Mouse (Mus musculus): ENCODE results near the gene Acot6. TPM values are rescaled to one million over a fixed set of nuclear protein-coding genes. Genes with fewer than 3 reads are reported as not detected.

The Acot6 gene
- total RNA-seq, 2 experiments from 2014 or later: 2.4 to 2.6 TPM

GRCm38 (mm10) chr12:84147954-84148621 is 47.6 kb downstream of the Acot6 start, which contains the start of gene Pnma1:
TSS of gene Pnma1 (minus strand) at chr12:84148489.
- DNase-seq: peak; percentile 71
- intact Hi-C loops (cut with DNase I; ENCODE audit: low total_unique reads): no loop called here

DNA sequence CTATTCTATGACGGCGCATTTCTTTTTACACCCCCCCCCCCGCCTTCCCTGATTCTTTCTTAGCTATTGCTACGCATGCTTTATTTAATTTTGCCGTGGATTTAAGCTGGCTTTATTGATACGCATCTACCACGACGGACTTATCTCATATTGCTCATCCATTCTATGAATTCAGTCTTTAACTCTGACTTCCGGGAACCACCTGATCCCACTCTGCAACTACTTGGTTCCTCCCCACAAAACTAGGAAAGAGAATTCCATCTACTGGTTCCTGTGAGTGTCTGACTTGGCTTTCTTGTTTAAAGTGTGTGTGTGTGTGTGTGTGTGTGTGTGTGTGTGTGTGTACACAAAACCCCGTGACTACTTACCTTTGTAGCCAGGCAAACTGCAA is 48.2 kb downstream of the Acot6 start:
- intact Hi-C loops (cut with DNase I; ENCODE audit: low total_unique reads): no loop called here
- DNase-seq: no peak

- DNase-seq: no peak
- intact Hi-C loops (cut with DNase I; ENCODE audit: low total_unique reads): no loop called here
These were observed 49.5 kb downstream of the Acot6 start for GRCm38 (mm10) chr12:84149971-84150370.

- no peak for DNase-seq
These were observed 50.5 kb downstream of the Acot6 start for GRCm38 (mm10) chr12:84150976-84151375.

GRCm38 (mm10) chr12:84151911-84152310 is 51.5 kb downstream of the Acot6 start:
- DNase-seq: no peak
- intact Hi-C loops (cut with DNase I; ENCODE audit: low total_unique reads): no loop called here

More at GRCm38 (mm10) chr12:84150976-84151375, 50.5 kb downstream of the Acot6 start:
- intact Hi-C loops (cut with DNase I; ENCODE audit: low total_unique reads): no loop called here

GRCm38 (mm10) chr12:84152352-84153190 is 52.1 kb downstream of the Acot6 start:
- DNase-seq: no peak
- intact Hi-C loops (cut with DNase I; ENCODE audit: low total_unique reads): no loop called here

- intact Hi-C loops (cut with DNase I; ENCODE audit: low total_unique reads): no loop called here
These were observed 53.0 kb downstream of the Acot6 start for GRCm38 (mm10) chr12:84153414-84153813.

DNA sequence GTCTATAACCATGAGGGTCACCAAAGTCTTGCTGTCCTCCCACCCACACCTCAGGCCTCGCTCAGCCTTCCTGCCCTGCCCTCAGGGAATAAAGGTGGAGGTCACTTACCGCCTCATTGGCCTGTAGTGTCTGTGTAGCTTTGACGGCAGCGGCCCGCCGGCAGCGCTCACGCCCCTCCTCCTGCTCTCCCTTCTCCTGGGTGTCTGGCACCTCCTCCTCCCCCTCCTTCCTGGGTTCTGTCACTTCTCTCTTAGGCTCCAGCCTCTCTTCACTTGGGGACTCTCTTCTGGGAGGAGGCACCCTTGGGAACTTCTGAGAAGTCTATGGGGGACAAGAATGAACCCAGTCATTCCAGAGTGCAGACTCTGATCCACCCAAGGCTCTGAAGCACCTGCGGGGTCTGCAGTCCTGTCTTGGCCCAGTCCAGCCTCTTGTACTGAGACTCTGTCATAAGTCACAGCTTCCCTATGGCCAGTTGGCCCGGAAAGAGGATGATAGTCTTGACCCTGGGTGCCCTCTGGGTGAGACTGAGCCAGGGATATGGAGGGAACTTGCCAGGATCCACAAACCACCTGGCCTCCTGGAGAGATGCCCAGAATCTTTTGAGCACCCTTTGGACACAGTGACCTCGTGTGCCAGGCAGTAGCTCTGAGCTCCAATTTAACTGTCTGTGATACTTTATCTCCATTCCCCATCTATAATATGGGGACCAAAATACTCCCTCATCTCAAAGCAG is 54.5 kb downstream of the Acot6 start:
- intact Hi-C loops (cut with DNase I; ENCODE audit: low total_unique reads): no loop called here
- DNase-seq: peak; percentile 79

More at GRCm38 (mm10) chr12:84153414-84153813, 53.0 kb downstream of the Acot6 start:
- no peak for DNase-seq

GRCm38 (mm10) chr12:84155523-84155871 is 55.0 kb downstream of the Acot6 start:
- intact Hi-C loops (cut with DNase I; ENCODE audit: low total_unique reads): no loop called here

DNA sequence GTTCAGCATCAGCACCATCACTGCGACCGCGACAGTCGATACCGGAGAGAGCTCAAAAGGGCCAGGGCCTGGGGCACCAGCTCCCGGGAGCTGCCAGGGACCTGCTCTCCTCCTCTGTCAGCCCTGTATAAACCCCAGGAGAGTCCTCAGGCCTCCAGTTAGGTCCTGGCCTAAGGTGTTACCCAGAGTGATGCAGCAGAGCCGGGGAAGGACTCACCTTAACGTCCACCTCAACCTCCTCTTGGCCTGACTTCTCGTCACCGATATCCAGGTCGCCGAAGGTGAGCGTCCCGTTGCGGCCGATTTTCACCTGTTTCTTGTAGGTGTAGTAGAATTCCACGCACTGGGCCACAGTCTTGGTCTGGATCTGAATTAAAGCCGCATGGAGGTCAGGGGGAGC is 55.8 kb downstream of the Acot6 start:
- intact Hi-C loops (cut with DNase I; ENCODE audit: low total_unique reads): no loop called here
- DNase-seq: no peak

More at GRCm38 (mm10) chr12:84155523-84155871, 55.0 kb downstream of the Acot6 start:
- no peak for DNase-seq

DNA sequence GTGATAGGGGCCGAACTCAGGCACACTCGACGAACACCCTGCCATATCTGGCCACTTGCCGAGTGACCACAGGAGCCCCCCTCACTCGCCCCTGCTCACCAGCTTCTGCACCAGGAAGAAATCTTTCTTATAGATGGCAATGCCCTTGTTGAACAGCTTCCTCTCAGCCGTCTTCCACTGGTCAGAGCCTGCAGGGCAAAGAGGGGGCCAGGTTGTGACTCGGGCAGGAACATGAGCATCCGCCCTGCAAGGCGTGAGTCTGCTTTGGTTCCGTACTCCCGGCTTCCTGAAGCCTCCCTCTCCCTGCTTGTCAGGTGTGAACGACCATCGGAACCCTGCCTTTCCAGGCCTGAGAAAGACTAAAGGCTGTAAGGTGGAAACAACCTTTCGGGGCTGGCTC is 57.7 kb downstream of the Acot6 start:
- intact Hi-C loops (cut with DNase I; ENCODE audit: low total_unique reads): no loop called here
- no peak for DNase-seq

- intact Hi-C loops (cut with DNase I; ENCODE audit: low total_unique reads): loop anchor here (2.0 to 5.0 kb wide), 2 partner anchors 57 to 88 kb away; partner anchors contain the start of gene Elmsan1
- DNase-seq: no peak
These were observed 60.0 kb downstream of the Acot6 start for GRCm38 (mm10) chr12:84160491-84160890.

Other genes starting within 250 kb of the Acot6 start
- 10 to 100 TPM; 16.4 to 16.7 TPM for gene Numb, start 178.7 kb upstream of the Acot6 start, total RNA-seq (2021)
- 1 to 10 TPM; 3.3 to 3.7 TPM for gene Riox1, start 150.0 kb upstream of the Acot6 start, total RNA-seq (2021)
- not detected for gene Heatr4, start 115.8 kb upstream of the Acot6 start, total RNA-seq (2021)
- 10 to 100 TPM; 12.8 to 20.2 TPM for gene Acot2, start 112.8 kb upstream of the Acot6 start, total RNA-seq (2021)
- 1 to 10 TPM; 5.7 to 8.0 TPM for gene Acot1, start 91.2 kb upstream of the Acot6 start, total RNA-seq (2021)
- gene Acot4, start 62.3 kb upstream of the Acot6 start, total RNA-seq (2021): under 1 TPM; 0.16 to 0.27 TPM
- gene Gm49366, start 61.7 kb upstream of the Acot6 start, total RNA-seq (2021): not detected
- not detected for gene Acot3, start 48.5 kb upstream of the Acot6 start, total RNA-seq (2021)
- gene Acot5, start 31.3 kb upstream of the Acot6 start, total RNA-seq (2021): under 1 TPM in 1 of 2 experiments, not detected in 1; 0.14 TPM
- 1 to 10 TPM; 7.0 to 7.3 TPM for gene Dnal1, start 13.7 kb downstream of the Acot6 start, total RNA-seq (2021)
- under 1 TPM; 0.23 to 0.24 TPM for gene Pnma1, start 47.8 kb downstream of the Acot6 start, total RNA-seq (2021)
- 10 to 100 TPM; 10.8 to 11.2 TPM for gene Elmsan1, start 118.2 kb downstream of the Acot6 start, total RNA-seq (2021)
- gene Ptgr2, start 184.6 kb downstream of the Acot6 start, total RNA-seq (2021): 10 to 100 TPM; 64.0 to 68.9 TPM
- 10 to 100 TPM; 15.3 to 17.4 TPM for gene Zfp410, start 216.2 kb downstream of the Acot6 start, total RNA-seq (2021)